Mouse (Mus musculus) liver, postnatal 0 days (tissue): Measurements from ENCODE around the gene Tcf7.

Experiments used
- CTCF ChIP-seq: sonication (generic); IDR thresholded peaks from 2 replicates; pipeline ENCODE4 v1.5.1; 2016; ENCODE audit warnings: antibody characterized with exemption, low read depth
- EP300 ChIP-seq: IDR thresholded peaks from 2 replicates; pipeline ENCODE4 v1.6.1; 2016; ENCODE audit warnings: antibody characterized with exemption, low read depth, mild to moderate bottlenecking

GRCm38 (mm10) chr11:52318445-52318844 lies 35.6 kb upstream of the Tcf7 start:
- TF ChIP-seq CTCF (no peak), EP300 (no peak)
